Mouse (Mus musculus): Measurements from ENCODE around the gene Nyap2.
"Not testable (repeated sequence)": the region's sequence is repeated elsewhere in the genome, so short reads cannot be mapped to it uniquely, and the experiment has no call there.

Nyap2 gene

GRCm38 (mm10) chr1:81209536-81209935 lies 132.8 kb downstream of the Nyap2 start:
- no peak for DNase-seq

- DNase-seq = no peak
Observed at GRCm38 (mm10) chr1:81211491-81211890, 134.7 kb downstream of the Nyap2 start.

- DNase-seq = no peak
Observed at GRCm38 (mm10) chr1:81219790-81220189, 143.0 kb downstream of the Nyap2 start.

GRCm38 (mm10) chr1:81231759-81232406 lies 155.1 kb downstream of the Nyap2 start:
- no peak for DNase-seq

GRCm38 (mm10) chr1:81232407-81232789 lies 155.6 kb downstream of the Nyap2 start:
- not testable (repeated sequence) for DNase-seq

GRCm38 (mm10) chr1:81248447-81249205 lies 171.9 kb downstream of the Nyap2 start:
- no peak for DNase-seq

GRCm38 (mm10) chr1:81250068-81250467 lies 173.3 kb downstream of the Nyap2 start:
- no peak for DNase-seq

- no peak for DNase-seq
Observed at GRCm38 (mm10) chr1:81266441-81266840, 189.7 kb downstream of the Nyap2 start.

- no peak for DNase-seq
Observed at GRCm38 (mm10) chr1:81280978-81281377, 204.2 kb downstream of the Nyap2 start.

GRCm38 (mm10) chr1:81285633-81286032 lies 208.9 kb downstream of the Nyap2 start:
- no peak for DNase-seq

- DNase-seq = peak; percentile 9
Observed at GRCm38 (mm10) chr1:81287088-81287487, 210.3 kb downstream of the Nyap2 start.

GRCm38 (mm10) chr1:81300735-81301134 lies 224.0 kb downstream of the Nyap2 start:
- peak; percentile 19 for DNase-seq

GRCm38 (mm10) chr1:81301661-81302060 lies 224.9 kb downstream of the Nyap2 start:
- DNase-seq = peak; percentile 9

- DNase-seq = no peak
Observed at GRCm38 (mm10) chr1:81303389-81303788, 226.6 kb downstream of the Nyap2 start.

GRCm38 (mm10) chr1:81307407-81307806 lies 230.7 kb downstream of the Nyap2 start:
- DNase-seq = no peak

GRCm38 (mm10) chr1:81307934-81308333 lies 231.2 kb downstream of the Nyap2 start:
- DNase-seq = no peak

GRCm38 (mm10) chr1:81310087-81310626 lies 233.4 kb downstream of the Nyap2 start:
- DNase-seq = peak; percentile 23

GRCm38 (mm10) chr1:81316403-81316994 lies 239.7 kb downstream of the Nyap2 start:
- peak; percentile 42 for DNase-seq

GRCm38 (mm10) chr1:81316995-81317413 lies 240.3 kb downstream of the Nyap2 start:
- no peak for DNase-seq

GRCm38 (mm10) chr1:81387722-81388121 lies 311.0 kb downstream of the Nyap2 start:
- DNase-seq = no peak
